ENCODE assay signal across 8 mouse cellular contexts in the genomic region with DNA sequence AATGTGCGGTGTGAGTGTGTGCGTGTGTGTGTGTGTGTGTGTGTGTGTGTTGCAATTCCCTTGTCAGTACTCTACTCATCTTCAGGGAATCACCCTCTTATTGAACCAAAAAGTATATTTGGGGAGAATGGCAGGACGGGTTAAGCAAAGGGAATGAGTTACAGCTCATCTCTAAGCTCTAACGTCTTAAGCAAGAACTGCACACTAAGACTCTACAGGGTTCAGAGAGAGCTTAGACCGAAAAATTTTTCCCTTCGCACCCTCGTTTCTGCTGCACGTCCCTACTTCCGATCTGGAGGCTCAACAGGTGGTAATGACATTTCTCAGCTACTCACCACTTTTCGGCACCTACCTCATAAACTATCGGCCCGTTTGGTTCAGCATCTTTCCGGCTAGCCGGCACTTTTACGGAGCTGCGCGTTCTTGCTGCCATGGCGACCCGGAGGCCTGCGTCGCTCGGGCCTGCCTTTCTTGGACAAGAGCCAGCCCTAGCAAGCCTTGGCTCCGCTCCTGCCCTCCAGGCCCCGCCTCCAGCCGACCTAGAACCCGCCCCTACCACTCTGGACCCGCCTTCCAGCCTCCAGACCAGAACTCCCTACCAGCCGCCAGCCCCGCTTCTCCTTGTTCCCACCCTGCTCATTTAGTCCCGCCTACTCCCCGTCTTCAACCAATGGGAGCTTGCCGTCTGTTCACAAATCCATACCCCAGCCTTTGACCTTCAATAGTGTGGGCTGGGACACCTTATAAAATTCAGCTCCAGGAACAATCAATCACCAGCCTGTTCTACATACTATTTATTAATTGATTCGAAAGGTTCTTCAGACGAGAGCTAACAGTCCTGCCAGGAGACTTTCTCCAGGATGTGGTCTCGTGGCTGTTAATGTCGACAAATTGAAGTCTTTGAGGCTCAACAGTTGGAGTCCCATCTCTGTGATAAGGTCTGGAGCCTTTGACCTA. TPM values are rescaled to one million over a fixed set of nuclear protein-coding genes. Genes with fewer than 3 reads are reported as not detected.
DNase-seq lines count a peak whose midpoint lies in the region; ATAC-seq and TF ChIP-seq lines count a peak whose summit lies in the region.

TSS of gene Dixdc1 (minus strand) at position 604 of the 957 bp plus-strand sequence.

- 0 out of 2 replicates have a peak, but pooled peaks cover 3% of the 10 kb centered on the region for H3K36me3 ChIP-seq in heart, embryonic 10.5 days
- H3K36me3 ChIP-seq in kidney, embryonic 15.5 days: no peaks in the 10 kb centered on the region
- H3K36me3 ChIP-seq in limb, embryonic 15.5 days: no peaks in the 10 kb centered on the region

- no peaks in the 10 kb centered on the region for H3K27me3 ChIP-seq in heart, embryonic 10.5 days (ENCODE audit: insufficient read depth, poor library complexity, severe bottlenecking)
- H3K27me3 ChIP-seq in kidney, embryonic 15.5 days: peaks cover 3% of the 10 kb centered on the region; the same call in 1 of the 2 replicates
- H3K27me3 ChIP-seq in limb, embryonic 15.5 days: no peaks in the 10 kb centered on the region

- peak; percentile 99 for ATAC-seq in kidney, embryonic 15.5 days (replicated peaks; ENCODE audit: low FRiP score)
- ATAC-seq in limb, embryonic 15.5 days (ENCODE audit: insufficient number of reproducible peaks, low FRiP score, low TSS enrichment, low read depth): peak; percentile 96

- no peaks in the 10 kb centered on the region; the same call in 1 of the 2 replicates for H3K4me1 ChIP-seq in embryonic fibroblast, embryonic 13.5 days (ENCODE audit: control insufficient read depth, insufficient read depth, low read length)
- H3K4me1 ChIP-seq in heart, embryonic 10.5 days: peaks cover 17% of the 10 kb centered on the region
- peaks cover 13% of the 10 kb centered on the region for H3K4me1 ChIP-seq in kidney, embryonic 15.5 days
- H3K4me1 ChIP-seq in limb, embryonic 15.5 days: peaks cover 4% of the 10 kb centered on the region; the same call in 1 of the 2 replicates

- H3K9ac ChIP-seq in kidney, embryonic 15.5 days: peak within 1 kb of the TSS; percentile 23; the same call in 1 of the 2 replicates
- no peak within 1 kb of the TSS for H3K9ac ChIP-seq in limb, embryonic 15.5 days

- TF ChIP-seq POLR2A in embryonic fibroblast, embryonic 13.5 days (IDR thresholded peaks at IDR 0.05; ENCODE audit: low read depth, low read length): no peak

- no peak within 1 kb of the TSS for H3K27ac ChIP-seq in embryonic fibroblast, embryonic 13.5 days (ENCODE audit: insufficient read depth, low read length)
- peak within 1 kb of the TSS; percentile 72; the same call in 1 of the 2 replicates for H3K27ac ChIP-seq in heart, embryonic 10.5 days
- peak within 1 kb of the TSS; percentile 1; the same call in 1 of the 2 replicates for H3K27ac ChIP-seq in kidney, embryonic 15.5 days
- H3K27ac ChIP-seq in limb, embryonic 15.5 days: peak within 1 kb of the TSS; percentile 30; the same call in 1 of the 2 replicates

- peak within 1 kb of the TSS; percentile 66 for H3K4me2 ChIP-seq in kidney, embryonic 15.5 days
- peak within 1 kb of the TSS; percentile 54 for H3K4me2 ChIP-seq in limb, embryonic 15.5 days

- 11% methylated on average over 36 of the region's 36 CpGs for WGBS in heart, embryonic 10.5 days
- WGBS in kidney, embryonic 15.5 days: 13% methylated on average over 36 of the region's 36 CpGs
- WGBS in limb, embryonic 15.5 days: 12% methylated on average over 36 of the region's 36 CpGs

- no peaks in the 10 kb centered on the region for H3K9me3 ChIP-seq in heart, embryonic 10.5 days
- no peaks in the 10 kb centered on the region for H3K9me3 ChIP-seq in kidney, embryonic 15.5 days (replicated peaks)
- no peaks in the 10 kb centered on the region for H3K9me3 ChIP-seq in limb, embryonic 15.5 days

- peak; percentile 64 for DNase-seq in 416B (ENCODE audit: low read depth)
- DNase-seq in brain, adult 2 months (ENCODE audit: low read depth, low spot score): peak; percentile 95
- DNase-seq in heart, embryonic 10.5 days (ENCODE audit: low spot score): peak; percentile 99
- DNase-seq in monocyte, adult 2 months (ENCODE audit: low read depth in 1 of 2, low spot score in 2 of 2): peak; percentile 55 to 81
- DNase-seq in spleen, postnatal 36 days (ENCODE audit: low spot score in 2 of 2): peak; percentile 79

- no peak for TF ChIP-seq CTCF in embryonic fibroblast, embryonic 13.5 days (IDR thresholded peaks at IDR 0.05; ENCODE audit: borderline replicate concordance, insufficient read depth, low read length)

- peak within 1 kb of the TSS; percentile 33 for H3K4me3 ChIP-seq in embryonic fibroblast, embryonic 13.5 days (ENCODE audit: insufficient read depth, low read length)
- peak within 1 kb of the TSS; percentile 57 for H3K4me3 ChIP-seq in heart, embryonic 10.5 days
- H3K4me3 ChIP-seq in kidney, embryonic 15.5 days (replicated peaks): peak within 1 kb of the TSS; percentile 41
- H3K4me3 ChIP-seq in limb, embryonic 15.5 days: peak within 1 kb of the TSS; percentile 38

RNA-seq across cellular contexts. Expression of gene Dixdc1, which starts in this region (rescaled TPM):
- polyA plus RNA-seq in embryonic fibroblast, embryonic 13.5 days (2011; ENCODE audit: insufficient read length, low read depth, missing spikeins): 10.9 and 11.1 TPM in 2 replicates
- polyA plus RNA-seq in heart, embryonic 10.5 days (2016; fragmentation: Nextera tagmentation; extraction: Ambion mirVana): 5.3 and 7.6 TPM in 2 replicates
- 8.3 and 8.5 TPM in 2 replicates for polyA plus RNA-seq in kidney, embryonic 15.5 days (2015; fragmentation: Nextera tagmentation; extraction: Ambion mirVana)
- 13.9 and 14.1 TPM in 2 replicates for polyA plus RNA-seq in limb, embryonic 15.5 days (2015; fragmentation: Nextera tagmentation; extraction: Ambion mirVana)
